Mouse (Mus musculus) colon, adult 2 months (tissue): ENCODE measurements around the gene Ppil6. TPM values are rescaled to one million over a fixed set of nuclear protein-coding genes. Genes with fewer than 3 reads are reported as not detected.

ENCODE experiments used
- polyA plus RNA-seq: library from polyadenylated mRNA; depleted of rRNA; stranded (reverse); fragments of >200 nt; gene quantifications from 2 replicates; pipeline ENCODE4 v1.2.3, GENCODE M21; 2012; rRNA removed

Gene Ppil6
- 0.34 and 0.50 TPM in 2 replicates for polyA plus RNA-seq

DNA sequence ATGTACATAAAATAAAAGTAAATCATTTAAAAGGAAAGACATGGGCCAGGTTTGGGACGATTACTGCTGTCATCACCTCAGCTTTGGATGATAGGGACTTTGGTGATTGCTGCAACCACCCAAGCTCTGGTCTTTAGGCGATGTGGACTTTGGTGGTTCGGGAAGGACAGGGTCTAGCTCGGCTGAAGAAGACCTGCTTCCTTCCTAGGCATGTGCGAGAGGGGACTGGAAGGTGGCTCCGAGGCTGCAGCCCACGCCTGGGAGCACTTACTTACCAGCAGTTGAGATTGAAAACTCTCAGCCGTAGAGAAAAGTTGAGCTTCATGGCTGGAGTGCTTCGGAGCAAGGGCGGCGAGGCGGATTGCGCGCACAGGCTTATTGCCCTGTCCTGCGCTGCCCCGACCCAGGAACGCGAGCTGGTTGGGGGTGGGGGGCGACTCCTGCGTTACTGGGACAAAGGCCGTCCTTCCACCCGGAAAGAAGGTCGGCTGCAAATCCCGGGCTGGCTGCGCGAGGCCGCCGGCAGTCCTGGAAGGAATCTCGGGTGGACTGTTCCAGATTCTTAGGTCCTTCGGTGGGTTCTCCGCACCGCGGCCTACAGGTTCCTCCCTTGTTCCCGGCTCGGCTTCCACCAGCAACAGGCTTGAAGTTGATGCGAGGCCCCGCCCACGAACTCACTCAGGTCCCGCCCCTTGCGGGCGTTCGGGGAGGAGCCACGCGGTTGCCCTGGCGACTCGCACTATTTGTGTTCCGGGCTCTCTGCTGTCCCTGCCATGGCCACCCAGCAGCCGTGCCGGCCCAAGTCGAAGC is at the start of gene Ppil6, which contains the start of gene Smpd2:
Gene Ppil6, plus strand, starts transcription at position 732 of the 810 bp plus-strand sequence.
Gene Smpd2, minus strand, starts transcription at position 662 of the 810 bp plus-strand sequence.

GRCm38 (mm10) chr10:41450137-41450670 is 40.0 kb upstream of the Ppil6 start, which contains the start of gene Zbtb24:
Zbtb24 (plus strand) TSS chr10:41450383.

DNA sequence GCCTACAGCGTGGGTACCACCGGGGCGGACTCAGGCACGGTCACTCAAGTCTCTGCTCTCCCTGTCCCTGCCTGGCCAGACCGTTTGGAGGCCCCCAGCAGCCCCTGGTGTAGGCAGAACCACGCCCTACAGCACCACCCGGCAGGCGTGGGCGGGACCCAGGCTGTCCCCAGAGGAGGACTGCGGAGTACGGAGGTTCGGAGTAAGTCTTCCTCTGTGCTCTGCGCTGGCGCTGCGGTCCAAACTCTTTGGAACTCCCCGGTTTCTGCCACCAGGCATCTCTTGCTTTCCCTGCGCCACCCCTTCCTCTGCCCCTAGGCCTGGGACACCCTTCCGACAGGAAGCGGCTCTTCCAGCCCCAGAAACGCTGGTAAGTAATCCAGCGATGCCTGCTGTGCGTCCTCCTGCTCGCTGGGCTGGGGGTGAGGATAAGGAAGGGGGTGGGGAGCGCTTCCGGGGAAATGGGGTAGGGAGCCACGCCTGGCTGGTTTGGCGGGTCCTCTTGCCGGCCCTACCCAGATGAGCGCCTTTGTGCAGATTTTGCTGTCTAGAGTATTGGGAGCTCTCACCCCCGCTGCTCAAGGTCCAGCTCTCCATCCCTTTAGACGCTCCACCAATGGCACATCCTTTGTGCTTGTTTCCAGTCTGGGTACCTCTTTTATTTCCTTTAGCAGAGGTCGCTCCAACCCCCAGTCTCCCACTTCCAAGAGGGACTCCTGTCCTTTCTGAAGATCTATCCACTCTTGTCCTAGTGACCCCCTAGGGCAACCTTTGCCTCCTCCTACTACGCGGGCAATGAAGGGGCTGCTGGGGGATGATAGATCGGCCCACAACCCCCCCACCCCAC is 13.8 kb upstream of the Ppil6 start, which contains the start of gene Mical1:
Gene Mical1, plus strand, starts transcription at position 144 of the 847 bp plus-strand sequence.

DNA sequence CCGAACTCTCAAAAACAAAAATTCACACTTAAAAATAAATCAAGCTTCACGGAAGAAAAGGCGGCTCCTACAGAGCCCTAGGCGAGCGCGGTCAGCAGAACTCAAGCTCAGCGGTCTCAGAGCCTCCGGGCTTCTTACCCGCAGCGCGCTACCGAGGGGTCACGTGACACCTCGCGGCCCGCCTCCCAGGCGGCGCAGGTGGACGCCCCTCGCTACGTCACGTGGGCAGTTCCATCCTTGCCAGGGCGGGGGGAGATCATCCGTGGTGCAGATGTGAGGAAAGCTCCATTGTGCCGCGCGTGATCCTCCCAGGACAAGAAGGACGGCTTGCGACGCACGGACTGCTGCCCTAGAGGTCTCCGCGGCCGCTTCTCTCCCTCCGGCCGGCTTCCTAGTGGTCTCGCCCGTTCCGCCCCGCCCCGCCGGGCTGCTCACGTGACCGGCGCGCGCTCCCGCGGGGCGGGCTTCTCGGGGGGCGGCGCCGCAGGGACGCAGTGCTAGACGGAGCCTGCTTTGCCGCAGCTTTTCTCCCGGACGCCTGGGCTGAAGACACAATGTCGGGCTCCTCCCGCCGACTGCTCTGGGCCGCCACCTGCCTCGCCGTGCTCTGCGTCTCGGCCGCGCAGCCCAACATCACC is 28.9 kb downstream of the Ppil6 start, which contains the start of gene Cd164:
Gene Cd164, plus strand, starts transcription at position 434 of the 638 bp plus-strand sequence.

Other genes with a start within 250 kb of the Ppil6 start
- 7.2 and 8.5 TPM in 2 replicates for gene Fig4, start 187.2 kb upstream of the Ppil6 start, polyA plus RNA-seq
- gene Ak9, start 186.5 kb upstream of the Ppil6 start, polyA plus RNA-seq = not detected in 2 replicates
- gene Zbtb24, start 40.1 kb upstream of the Ppil6 start, polyA plus RNA-seq = 12.5 and 14.8 TPM in 2 replicates
- 53.2 TPM in 2 replicates for gene Mical1, start 14.1 kb upstream of the Ppil6 start, polyA plus RNA-seq
- 68.4 and 83.2 TPM in 2 replicates for gene Smpd2, start 70 bp upstream of the Ppil6 start, polyA plus RNA-seq
- 87.3 and 106 TPM in 2 replicates for gene Cd164, start 29.0 kb downstream of the Ppil6 start, polyA plus RNA-seq
- 0.31 and 0.55 TPM in 2 replicates for gene Ccdc162, start 226.2 kb downstream of the Ppil6 start, polyA plus RNA-seq